Mouse (Mus musculus) heart, postnatal 0 days (tissue): ENCODE data around the gene Ano2.

ENCODE experiments used
- CTCF ChIP-seq: IDR thresholded peaks from 2 replicates; pipeline ENCODE4 v1.5.1; 2016; ENCODE audit warnings: antibody characterized with exemption, control low read depth, low read depth
- EP300 ChIP-seq: IDR thresholded peaks from 2 replicates; pipeline ENCODE4 v1.6.1; 2016; ENCODE audit warnings: antibody characterized with exemption, low read depth

- TF ChIP-seq CTCF, result no peak
- no peak for TF ChIP-seq EP300
Measured at GRCm38 (mm10) chr6:125727484-125727911, 37.3 kb downstream of the Ano2 start.
